Mouse (Mus musculus): ENCODE results near the gene Kif6. TPM values are rescaled to one million over a fixed set of nuclear protein-coding genes. Genes with fewer than 3 reads are reported as not detected.

The Kif6 gene
- total and polyA plus RNA-seq, 3 experiments, result 0.11 TPM; not detected in 2

GRCm38 (mm10) chr17:49734079-49734478 lies 119.1 kb downstream of the Kif6 start:
- Histone ChIP-seq H3K4me3 (ENCODE audit: low read depth, low read length) (no peak overlapping the region), H3K27me3 (ENCODE audit: insufficient read depth, low read length) (no peaks in the 10 kb centered on the region)
- no peak for ATAC-seq (ENCODE audit: extremely low read depth, insufficient number of reproducible peaks, low FRiP score, poor library complexity, severe bottlenecking)

GRCm38 (mm10) chr17:49734776-49735175 lies 119.8 kb downstream of the Kif6 start:
- Histone ChIP-seq H3K36me3 (replicated peaks) (no peaks in the 10 kb centered on the region), H3K4me1 (ENCODE audit: insufficient read depth, low read depth, low read length) (no peaks in the 10 kb centered on the region), H3K4me3 (ENCODE audit: low read depth, low read length) (no peak overlapping the region), H3K27me3 (ENCODE audit: insufficient read depth, low read length) (no peaks in the 10 kb centered on the region), H3K9me3 (replicated peaks) (peaks cover 58% of the 10 kb centered on the region)
- no peak for ATAC-seq (ENCODE audit: extremely low read depth, insufficient number of reproducible peaks, low FRiP score, poor library complexity, severe bottlenecking)
- TF ChIP-seq GATA2 (IDR thresholded peaks at IDR 0.05; ENCODE audit: borderline replicate concordance, low read depth, low read length), result no peak
- TF ChIP-seq CTCF (IDR thresholded peaks at IDR 0.05; ENCODE audit: low read depth, low read length), result no peak
- no peak for TF ChIP-seq GATA1 (IDR thresholded peaks at IDR 0.05; ENCODE audit: borderline replicate concordance, low read length)
- no peak for TF ChIP-seq POLR2AphosphoS5 (IDR thresholded peaks at IDR 0.05; ENCODE audit: insufficient replicate concordance, low read depth, low read length)
- no peak for TF ChIP-seq TAL1 (conservative IDR thresholded peaks at IDR 0.05; ENCODE audit: low read depth, low read length)
- no peak for DNase-seq (ENCODE audit: low spot score)

More at GRCm38 (mm10) chr17:49734079-49734478, 119.1 kb downstream of the Kif6 start:
- TF ChIP-seq GATA2 (IDR thresholded peaks at IDR 0.05; ENCODE audit: borderline replicate concordance, low read depth, low read length), result no peak
- no peak for TF ChIP-seq GATA1 (IDR thresholded peaks at IDR 0.05; ENCODE audit: borderline replicate concordance, low read length)
- TF ChIP-seq CTCF (IDR thresholded peaks at IDR 0.05; ENCODE audit: low read depth, low read length), result no peak
- no peak for TF ChIP-seq TAL1 (conservative IDR thresholded peaks at IDR 0.05; ENCODE audit: low read depth, low read length)
- no peak for TF ChIP-seq POLR2AphosphoS5 (IDR thresholded peaks at IDR 0.05; ENCODE audit: insufficient replicate concordance, low read depth, low read length)
- no peaks in the 10 kb centered on the region for H3K36me3 ChIP-seq (replicated peaks)
- DNase-seq (ENCODE audit: low spot score), result no peak
- H3K4me1 ChIP-seq (ENCODE audit: insufficient read depth, low read depth, low read length), result no peaks in the 10 kb centered on the region
- H3K9me3 ChIP-seq (replicated peaks), result peaks cover 53% of the 10 kb centered on the region

GRCm38 (mm10) chr17:49736364-49736763 lies 121.4 kb downstream of the Kif6 start:
- Histone ChIP-seq H3K9me3 (replicated peaks) (peaks cover 64% of the 10 kb centered on the region), H3K36me3 (replicated peaks) (no peaks in the 10 kb centered on the region), H3K4me3 (ENCODE audit: low read depth, low read length) (no peak overlapping the region), H3K4me1 (ENCODE audit: insufficient read depth, low read depth, low read length) (no peaks in the 10 kb centered on the region), H3K27me3 (ENCODE audit: insufficient read depth, low read length) (no peaks in the 10 kb centered on the region)
- ATAC-seq (ENCODE audit: extremely low read depth, insufficient number of reproducible peaks, low FRiP score, poor library complexity, severe bottlenecking) (no peak), DNase-seq (ENCODE audit: low spot score) (no peak)
- TF ChIP-seq TAL1 (conservative IDR thresholded peaks at IDR 0.05; ENCODE audit: low read depth, low read length) (no peak), POLR2AphosphoS5 (IDR thresholded peaks at IDR 0.05; ENCODE audit: insufficient replicate concordance, low read depth, low read length) (no peak), GATA2 (IDR thresholded peaks at IDR 0.05; ENCODE audit: borderline replicate concordance, low read depth, low read length) (no peak), GATA1 (IDR thresholded peaks at IDR 0.05; ENCODE audit: borderline replicate concordance, low read length) (no peak), CTCF (IDR thresholded peaks at IDR 0.05; ENCODE audit: low read depth, low read length) (no peak)

DNA sequence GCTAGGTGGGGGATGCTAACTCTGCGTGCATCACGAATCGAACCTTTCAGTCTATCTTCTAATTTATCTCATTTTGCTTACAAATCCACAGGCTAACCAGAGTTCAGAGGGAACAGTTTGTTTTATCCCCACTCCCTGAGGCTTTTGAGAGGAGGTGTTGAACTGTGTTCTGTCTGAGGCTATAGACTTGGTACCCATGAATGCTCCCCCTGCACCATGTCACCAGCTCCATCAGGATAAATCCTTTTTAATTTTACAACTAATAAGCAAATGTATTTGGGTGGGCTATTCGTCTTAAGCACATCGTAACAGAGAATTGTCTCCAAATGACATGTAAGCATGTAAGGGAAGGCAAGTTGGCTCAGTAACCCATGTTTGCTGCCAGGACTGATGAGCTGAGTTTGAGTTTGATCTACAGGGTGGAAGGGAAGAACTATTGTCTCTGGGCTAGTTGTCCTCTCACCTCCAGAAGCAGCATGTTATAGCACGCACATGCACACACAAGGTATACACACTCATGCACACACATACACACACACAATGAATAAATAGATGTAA lies 122.4 kb downstream of the Kif6 start:
- Histone ChIP-seq H3K27me3 (ENCODE audit: insufficient read depth, low read length) (no peaks in the 10 kb centered on the region), H3K4me1 (ENCODE audit: insufficient read depth, low read depth, low read length) (no peaks in the 10 kb centered on the region), H3K9me3 (replicated peaks) (peaks cover 64% of the 10 kb centered on the region), H3K36me3 (replicated peaks) (no peaks in the 10 kb centered on the region), H3K4me3 (ENCODE audit: low read depth, low read length) (no peak overlapping the region)
- DNase-seq (ENCODE audit: low spot score) (no peak), ATAC-seq (ENCODE audit: extremely low read depth, insufficient number of reproducible peaks, low FRiP score, poor library complexity, severe bottlenecking) (no peak)
- no peak for TF ChIP-seq POLR2AphosphoS5 (IDR thresholded peaks at IDR 0.05; ENCODE audit: insufficient replicate concordance, low read depth, low read length)
- no peak for TF ChIP-seq GATA1 (IDR thresholded peaks at IDR 0.05; ENCODE audit: borderline replicate concordance, low read length)
- TF ChIP-seq TAL1 (conservative IDR thresholded peaks at IDR 0.05; ENCODE audit: low read depth, low read length), result no peak
- no peak for TF ChIP-seq CTCF (IDR thresholded peaks at IDR 0.05; ENCODE audit: low read depth, low read length)
- TF ChIP-seq GATA2 (IDR thresholded peaks at IDR 0.05; ENCODE audit: borderline replicate concordance, low read depth, low read length), result no peak

- ATAC-seq (ENCODE audit: extremely low read depth, insufficient number of reproducible peaks, low FRiP score, poor library complexity, severe bottlenecking) (no peak), DNase-seq (ENCODE audit: low spot score) (no peak)
- Histone ChIP-seq H3K27me3 (ENCODE audit: insufficient read depth, low read length) (no peaks in the 10 kb centered on the region), H3K9me3 (replicated peaks) (peaks cover 71% of the 10 kb centered on the region), H3K4me3 (ENCODE audit: low read depth, low read length) (no peak overlapping the region), H3K4me1 (ENCODE audit: insufficient read depth, low read depth, low read length) (no peaks in the 10 kb centered on the region), H3K36me3 (replicated peaks) (no peaks in the 10 kb centered on the region)
- TF ChIP-seq CTCF (IDR thresholded peaks at IDR 0.05; ENCODE audit: low read depth, low read length) (no peak), GATA1 (IDR thresholded peaks at IDR 0.05; ENCODE audit: borderline replicate concordance, low read length) (no peak), POLR2AphosphoS5 (IDR thresholded peaks at IDR 0.05; ENCODE audit: insufficient replicate concordance, low read depth, low read length) (no peak), TAL1 (conservative IDR thresholded peaks at IDR 0.05; ENCODE audit: low read depth, low read length) (no peak), GATA2 (IDR thresholded peaks at IDR 0.05; ENCODE audit: borderline replicate concordance, low read depth, low read length) (no peak)
Observed at GRCm38 (mm10) chr17:49738351-49738750, 123.4 kb downstream of the Kif6 start.

- no peaks in the 10 kb centered on the region for H3K27me3 ChIP-seq (ENCODE audit: insufficient read depth, low read length)
- TF ChIP-seq CTCF (IDR thresholded peaks at IDR 0.05; ENCODE audit: low read depth, low read length) (no peak), TAL1 (conservative IDR thresholded peaks at IDR 0.05; ENCODE audit: low read depth, low read length) (no peak), POLR2AphosphoS5 (IDR thresholded peaks at IDR 0.05; ENCODE audit: insufficient replicate concordance, low read depth, low read length) (no peak), GATA2 (IDR thresholded peaks at IDR 0.05; ENCODE audit: borderline replicate concordance, low read depth, low read length) (no peak)
- no peak overlapping the region for H3K4me3 ChIP-seq (ENCODE audit: low read depth, low read length)
- ATAC-seq (ENCODE audit: extremely low read depth, insufficient number of reproducible peaks, low FRiP score, poor library complexity, severe bottlenecking) (no peak), DNase-seq (ENCODE audit: low spot score) (no peak)
- no peaks in the 10 kb centered on the region for H3K4me1 ChIP-seq (ENCODE audit: insufficient read depth, low read depth, low read length)
- H3K36me3 ChIP-seq (replicated peaks), result no peaks in the 10 kb centered on the region
- H3K9me3 ChIP-seq (replicated peaks), result peaks cover 74% of the 10 kb centered on the region
Observed at GRCm38 (mm10) chr17:49739896-49740679, 125.2 kb downstream of the Kif6 start.
